Mouse (Mus musculus): ENCODE measurements around the gene Atg14. TPM values are rescaled to one million over a fixed set of nuclear protein-coding genes. Genes with fewer than 3 reads are reported as not detected.

The Atg14 gene
- polyA plus RNA-seq, 1 experiment, result 10.4 TPM

- no peaks in the 10 kb centered on the region for H3K4me1 ChIP-seq (ENCODE audit: control insufficient read depth, insufficient read depth, low read length)
- TF ChIP-seq CTCF (IDR thresholded peaks at IDR 0.05; ENCODE audit: borderline replicate concordance, insufficient read depth, low read length), result no peak
- TF ChIP-seq POLR2A (IDR thresholded peaks at IDR 0.05; ENCODE audit: low read depth, low read length), result no peak
- no peak overlapping the region for H3K27ac ChIP-seq (ENCODE audit: insufficient read depth, low read length)
- no peak overlapping the region for H3K4me3 ChIP-seq (ENCODE audit: insufficient read depth, low read length)
Measured at GRCm38 (mm10) chr14:47493592-47494361, 76.7 kb downstream of the Atg14 start.

Other genes starting within 250 kb of the Atg14 start
- 117 and 150 TPM in 2 replicates for gene Lgals3, start 202.9 kb downstream of the Atg14 start, polyA plus RNA-seq (2011; ENCODE audit: insufficient read length, low read depth, missing spikeins)
- gene Dlgap5, start 152.2 kb downstream of the Atg14 start, polyA plus RNA-seq (2011; ENCODE audit: insufficient read length, low read depth, missing spikeins), result 22.6 and 28.8 TPM in 2 replicates
- gene Fbxo34, start 120.2 kb downstream of the Atg14 start, polyA plus RNA-seq (2011; ENCODE audit: insufficient read length, low read depth, missing spikeins), result 19.4 and 20.3 TPM in 2 replicates
- gene Ktn1, start 77.8 kb upstream of the Atg14 start, polyA plus RNA-seq (2011; ENCODE audit: insufficient read length, low read depth, missing spikeins), result 78.3 and 84.5 TPM in 2 replicates